In the genomic region with DNA sequence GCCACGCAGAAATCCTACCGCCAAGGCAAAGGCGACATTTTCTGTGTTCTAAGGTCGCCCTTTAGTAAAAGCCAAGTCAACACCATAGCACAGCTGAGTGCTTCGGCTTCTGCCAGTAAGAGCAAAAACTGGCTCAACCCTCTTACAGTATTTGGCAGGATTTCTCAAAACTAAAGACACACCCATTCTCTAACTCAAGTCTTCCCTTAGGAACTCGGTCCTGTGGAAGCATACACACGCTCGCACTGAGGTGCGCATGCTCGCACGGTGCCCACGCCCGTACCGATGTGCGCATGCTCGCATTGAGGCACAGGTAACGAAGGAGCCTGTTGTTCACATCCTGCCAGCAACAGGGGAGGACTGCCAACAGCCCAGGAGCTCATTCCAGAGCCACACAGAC, we compare ENCODE assay signal across 8 mouse cellular contexts. TPM values are rescaled to one million over a fixed set of nuclear protein-coding genes. Genes with fewer than 3 reads are reported as not detected.
A peak's percentile ranks its signal among the peaks of the same experiment; 100 is the strongest.
DNase-seq lines count a peak whose midpoint lies in the region; ATAC-seq and TF ChIP-seq lines count a peak whose summit lies in the region.

No protein-coding gene starts in this region.

- H3K27ac ChIP-seq in kidney, embryonic 15.5 days: no peak overlapping the region
- no peak overlapping the region for H3K27ac ChIP-seq in bone marrow, adult 2 months (ENCODE audit: control insufficient read depth, insufficient read depth, low read depth, low read length, poor library complexity)
- peak overlapping the region; percentile 61 for H3K27ac ChIP-seq in gastrocnemius, adult 2 months
- H3K27ac ChIP-seq in intestine, embryonic 16.5 days (ENCODE audit: low read length): no peak overlapping the region
- no peak overlapping the region for H3K27ac ChIP-seq in liver, embryonic 11.5 days (ENCODE audit: low read depth, low read length)

- H3K9ac ChIP-seq in kidney, embryonic 15.5 days: no peak overlapping the region
- no peak overlapping the region for H3K9ac ChIP-seq in intestine, embryonic 16.5 days (ENCODE audit: low read depth, low read length)
- H3K9ac ChIP-seq in liver, embryonic 11.5 days (ENCODE audit: low read depth, low read length): no peak overlapping the region

- no peaks in the 10 kb centered on the region for H3K36me3 ChIP-seq in kidney, embryonic 15.5 days
- H3K36me3 ChIP-seq in intestine, embryonic 16.5 days (ENCODE audit: control insufficient read depth, insufficient read depth, low read length): no peaks in the 10 kb centered on the region
- H3K36me3 ChIP-seq in liver, embryonic 11.5 days (ENCODE audit: control insufficient read depth, insufficient read depth, low read length): no peaks in the 10 kb centered on the region

- peaks cover 31% of the 10 kb centered on the region for H3K4me1 ChIP-seq in kidney, embryonic 15.5 days
- H3K4me1 ChIP-seq in bone marrow, adult 2 months (ENCODE audit: control insufficient read depth, insufficient read depth, low read length): no peaks in the 10 kb centered on the region
- H3K4me1 ChIP-seq in intestine, embryonic 16.5 days (ENCODE audit: control insufficient read depth, insufficient read depth, low read length): peaks cover 25% of the 10 kb centered on the region
- H3K4me1 ChIP-seq in liver, embryonic 11.5 days (replicated peaks; ENCODE audit: control insufficient read depth, insufficient read depth, low read length): peaks cover 5% of the 10 kb centered on the region; the same call in 1 of the 2 replicates

- 0 out of 2 replicates have a peak, but pooled peaks have one; percentile 21 for TF ChIP-seq POLR2A in bone marrow, adult 2 months (IDR thresholded peaks at IDR 0.05; ENCODE audit: borderline replicate concordance, control insufficient read depth, low read depth, low read length)

- DNase-seq in kidney, postnatal 4 days: peak; percentile 49 to 62
- peak; percentile 74 for DNase-seq in gastrocnemius, adult 2 months
- peak; percentile 30 to 50 for DNase-seq in layer of hippocampus, postnatal 25 days (ENCODE audit: extremely low spot score in 1 of 2, low spot score in 1 of 2)
- peak; percentile 38 to 55 for DNase-seq in right cerebral cortex, adult 2 months (ENCODE audit: low spot score in 2 of 2)
- DNase-seq in liver, embryonic 11.5 days (ENCODE audit: low spot score): no peak

- H3K9me3 ChIP-seq in kidney, embryonic 15.5 days (replicated peaks): no peaks in the 10 kb centered on the region
- no peaks in the 10 kb centered on the region for H3K9me3 ChIP-seq in intestine, embryonic 16.5 days (ENCODE audit: control insufficient read depth, low read length)
- no peaks in the 10 kb centered on the region for H3K9me3 ChIP-seq in liver, embryonic 11.5 days (ENCODE audit: control insufficient read depth, low read length)

- H3K4me2 ChIP-seq in kidney, embryonic 15.5 days: no peak overlapping the region
- H3K4me2 ChIP-seq in intestine, embryonic 16.5 days (ENCODE audit: low read depth, low read length): no peak overlapping the region
- no peak overlapping the region for H3K4me2 ChIP-seq in liver, embryonic 11.5 days

- no peak overlapping the region for H3K4me3 ChIP-seq in kidney, embryonic 15.5 days (replicated peaks)
- H3K4me3 ChIP-seq in bone marrow, adult 2 months (replicated peaks; ENCODE audit: control insufficient read depth, low read depth, low read length): no peak overlapping the region
- peak overlapping the region; percentile 66 for H3K4me3 ChIP-seq in gastrocnemius, adult 2 months
- no peak overlapping the region for H3K4me3 ChIP-seq in intestine, embryonic 16.5 days (ENCODE audit: low read length)
- H3K4me3 ChIP-seq in liver, embryonic 11.5 days (ENCODE audit: low read depth, low read length): no peak overlapping the region

- no peak for TF ChIP-seq CTCF in bone marrow, adult 2 months (IDR thresholded peaks at IDR 0.05; ENCODE audit: control insufficient read depth, insufficient read depth, low read length)
- TF ChIP-seq CTCF in gastrocnemius, adult 2 months (IDR thresholded peaks at IDR 0.05): no peak

- intact Hi-C loops in gastrocnemius, adult 2 months (cut with DNase I): no loop called here

- ATAC-seq in kidney, embryonic 15.5 days (replicated peaks; ENCODE audit: low FRiP score): no peak
- ATAC-seq in intestine, embryonic 16.5 days: no peak
- ATAC-seq in liver, embryonic 11.5 days (replicated peaks; ENCODE audit: low FRiP score): no peak

- WGBS in kidney, embryonic 15.5 days: 80% methylated on average over 17 of the region's 17 CpGs
- WGBS in bone marrow, adult 2 months: 80% methylated on average over 17 of the region's 17 CpGs
- WGBS in intestine, embryonic 16.5 days: 71% methylated on average over 17 of the region's 17 CpGs
- WGBS in liver, embryonic 11.5 days: 76% methylated on average over 17 of the region's 17 CpGs

- H3K27me3 ChIP-seq in kidney, embryonic 15.5 days: 0 out of 2 replicates have a peak, but pooled peaks cover 3% of the 10 kb centered on the region
- no peaks in the 10 kb centered on the region for H3K27me3 ChIP-seq in intestine, embryonic 16.5 days (replicated peaks; ENCODE audit: control insufficient read depth, insufficient read depth, low read length)
- H3K27me3 ChIP-seq in liver, embryonic 11.5 days (replicated peaks; ENCODE audit: control insufficient read depth, insufficient read depth, low read length): no peaks in the 10 kb centered on the region

RNA-seq across cellular contexts. Expression of a gene that starts 20.5 kb away (rescaled TPM):
- polyA plus RNA-seq in kidney, embryonic 15.5 days (2015; fragmentation: Nextera tagmentation; extraction: Ambion mirVana): 33.3 and 34.6 TPM in 2 replicates
- 8.2 and 14.8 TPM in 2 replicates for polyA plus RNA-seq in bone marrow, adult 2 months (2011; ENCODE audit: insufficient read depth, insufficient read length, low replicate concordance, missing spikeins)
- 10 to 100 TPM; 24.4 to 24.5 TPM for total RNA-seq in gastrocnemius, adult 2 months (2021)
- 10 to 100 TPM; 23.3 to 26.3 TPM for total RNA-seq in layer of hippocampus, postnatal 25 days (2021)
- 14.5 and 15.3 TPM in 2 replicates for polyA plus RNA-seq in intestine, embryonic 16.5 days (2015; fragmentation: Nextera tagmentation; extraction: Ambion mirVana)
- polyA plus RNA-seq in liver, embryonic 11.5 days (2014; fragmentation: Nextera tagmentation; extraction: Ambion mirVana): 16.8 and 18.5 TPM in 2 replicates
